Comparison of ENCODE assay signal across 8 mouse cellular contexts in genomic region chr2:91649553-91650359, GRCm38 (mm10). TPM values are rescaled to one million over a fixed set of nuclear protein-coding genes. Genes with fewer than 3 reads are reported as not detected.
DNase-seq lines count a peak whose midpoint lies in the region; ATAC-seq lines count a peak whose summit lies in the region.

TSS of gene Zfp408 (minus strand) at chr2:91649791.
TSS of gene Arhgap1 (plus strand) at chr2:91649860.

- under 1% methylated on average over 44 of the region's 44 CpGs for WGBS in forebrain, embryonic 14.5 days
- WGBS in neural tube, embryonic 15.5 days: under 1% methylated on average over 44 of the region's 44 CpGs

- no peaks in the 10 kb centered on the region for H3K9me3 ChIP-seq in forebrain, embryonic 14.5 days (replicated peaks; ENCODE audit: control insufficient read depth, low read length)
- no peaks in the 10 kb centered on the region for H3K9me3 ChIP-seq in neural tube, embryonic 15.5 days (replicated peaks)

- H3K27me3 ChIP-seq in forebrain, embryonic 14.5 days (replicated peaks; ENCODE audit: control insufficient read depth, insufficient read depth, low read length): no peaks in the 10 kb centered on the region
- no peaks in the 10 kb centered on the region for H3K27me3 ChIP-seq in neural tube, embryonic 15.5 days (replicated peaks)

- peak within 1 kb of the TSS; percentile 94 for H3K9ac ChIP-seq in forebrain, embryonic 14.5 days (ENCODE audit: low read length)
- H3K9ac ChIP-seq in neural tube, embryonic 15.5 days (replicated peaks): peak within 1 kb of the TSS; percentile 97

- H3K27ac ChIP-seq in forebrain, embryonic 14.5 days (ENCODE audit: low read depth, low read length): peak within 1 kb of the TSS; percentile 79
- H3K27ac ChIP-seq in neural tube, embryonic 15.5 days (replicated peaks): peak within 1 kb of the TSS; percentile 91

- peaks cover 48% of the 10 kb centered on the region for H3K36me3 ChIP-seq in forebrain, embryonic 14.5 days (ENCODE audit: control insufficient read depth, insufficient read depth, low read length)
- peaks cover 47% of the 10 kb centered on the region for H3K36me3 ChIP-seq in neural tube, embryonic 15.5 days

- DNase-seq in ES-CJ7 (ENCODE audit: low read depth, low spot score): peak; percentile 99
- DNase-seq in cerebellum, adult 11 months: peak; percentile 95
- peak; percentile 99 for DNase-seq in forebrain, embryonic 14.5 days (ENCODE audit: low spot score)
- peak; percentile 95 to 97 for DNase-seq in heart, postnatal 14 days
- DNase-seq in layer of hippocampus, adult 11-12 months (ENCODE audit: low spot score): peak; percentile 98
- peak; percentile 98 for DNase-seq in lung, adult 18-20 months
- DNase-seq in testis, postnatal 14 days (ENCODE audit: low spot score): peak; percentile 97

- peak within 1 kb of the TSS; percentile 100 for H3K4me2 ChIP-seq in forebrain, embryonic 14.5 days (ENCODE audit: low read length)
- H3K4me2 ChIP-seq in neural tube, embryonic 15.5 days: peak within 1 kb of the TSS; percentile 99

- intact Hi-C loops in heart, postnatal 14 days (cut with DNase I): no loop called here

- peak; percentile 98 for ATAC-seq in forebrain, embryonic 14.5 days
- peak; percentile 96 for ATAC-seq in neural tube, embryonic 15.5 days (ENCODE audit: low FRiP score)

- peaks cover 13% of the 10 kb centered on the region for H3K4me1 ChIP-seq in forebrain, embryonic 14.5 days (ENCODE audit: control insufficient read depth, insufficient read depth, low read length)
- peaks cover 38% of the 10 kb centered on the region for H3K4me1 ChIP-seq in neural tube, embryonic 15.5 days

- peak within 1 kb of the TSS; percentile 90 for H3K4me3 ChIP-seq in forebrain, embryonic 14.5 days (ENCODE audit: low read depth, low read length)
- peak within 1 kb of the TSS; percentile 89 for H3K4me3 ChIP-seq in neural tube, embryonic 15.5 days (replicated peaks)

RNA-seq across cellular contexts. Expression of gene Zfp408, which starts in this region (rescaled TPM):
- 5.2 and 7.5 TPM in 2 replicates for polyA plus RNA-seq in forebrain, embryonic 14.5 days (2014; fragmentation: Nextera tagmentation; extraction: Ambion mirVana)
- total RNA-seq in heart, postnatal 14 days (2021): 1 to 10 TPM; 5.4 to 5.8 TPM
- 10.9 and 12.9 TPM in 2 replicates for polyA plus RNA-seq in neural tube, embryonic 15.5 days (2015; fragmentation: Nextera tagmentation; extraction: Ambion mirVana)

RNA-seq across cellular contexts. Expression of gene Arhgap1, which starts in this region (rescaled TPM):
- 87.9 and 89.6 TPM in 2 replicates for polyA plus RNA-seq in forebrain, embryonic 14.5 days (2014; fragmentation: Nextera tagmentation; extraction: Ambion mirVana)
- 10 to 100 TPM; 33.2 to 36.0 TPM for total RNA-seq in heart, postnatal 14 days (2021)
- polyA plus RNA-seq in neural tube, embryonic 15.5 days (2015; fragmentation: Nextera tagmentation; extraction: Ambion mirVana): 86.2 and 99.9 TPM in 2 replicates

Comparison
In these comparisons a context has a peak if more than half of its experiments do, and no peak if none do; other contexts are left out.
1. Peak in every context shown above with its lines: DNase-seq, ATAC-seq, H3K4me3 ChIP-seq and H3K27ac ChIP-seq.